Mouse (Mus musculus) midbrain, embryonic 16.5 days (tissue): Measurements from ENCODE around the gene Ntn5. TPM values are rescaled to one million over a fixed set of nuclear protein-coding genes. Genes with fewer than 3 reads are reported as not detected.

Source experiments
- ATAC-seq: fragments of 200-750 bp; cut with Nextera tagmentation; 2 replicates; pipeline ENCODE4 v1.8.0; 2017; ENCODE audit warnings: moderate TSS enrichment
- H3K27ac ChIP-seq: fragments of 300-500 bp; sonication (generic); 2 replicates; pipeline ENCODE4 v1.5.1; 2014; ENCODE audit warnings: mild to moderate bottlenecking, low read length, mixed read lengths
- H3K27me3 ChIP-seq: fragments of 300-500 bp; sonication (generic); 2 replicates; pipeline ENCODE4 v1.6.1; 2014; ENCODE audit warnings: low read depth, low read length, mixed read lengths; ENCODE audit not compliant: control insufficient read depth, insufficient read depth
- H3K36me3 ChIP-seq: fragments of 300-500 bp; sonication (generic); 2 replicates; pipeline ENCODE4 v1.6.1; 2014; ENCODE audit warnings: mild to moderate bottlenecking, low read length, moderate library complexity, mixed read lengths; ENCODE audit not compliant: control insufficient read depth, insufficient read depth
- H3K4me1 ChIP-seq: fragments of 300-500 bp; sonication (generic); 2 replicates; pipeline ENCODE4 v1.6.1; 2014; ENCODE audit warnings: mild to moderate bottlenecking, low read length, mixed read lengths; ENCODE audit not compliant: control insufficient read depth, insufficient read depth
- H3K4me2 ChIP-seq: fragments of 300-500 bp; sonication (generic); 2 replicates; pipeline ENCODE4 v1.6.1; 2014; ENCODE audit warnings: mild to moderate bottlenecking, low read length, mixed read lengths
- H3K4me3 ChIP-seq: fragments of 300-500 bp; sonication (generic); 2 replicates; pipeline ENCODE4 v1.5.1; 2014; ENCODE audit warnings: low read depth, mild to moderate bottlenecking, low read length, moderate library complexity, mixed read lengths
- H3K9ac ChIP-seq: fragments of 300-500 bp; sonication (generic); 2 replicates; pipeline ENCODE4 v1.6.1; 2014; ENCODE audit warnings: low read depth, low read length, mixed read lengths
- H3K9me3 ChIP-seq: fragments of 300-500 bp; sonication (generic); replicated peaks from 2 replicates; pipeline ENCODE4 v1.6.1; 2014; ENCODE audit warnings: mild to moderate bottlenecking, low read length, mixed read lengths; ENCODE audit not compliant: control insufficient read depth, poor library complexity, severe bottlenecking
- WGBS: fragments of 180-500 bp; shearing (Covaris S2); extraction: QIAGEN DNeasy Blood & Tissue Kit; methylation state at CpG from one replicate; pipeline ENCODE4 v1.1.7; 2014; 5-methylcytosine and 5-hydroxymethylcytosine counted together
- polyA plus RNA-seq: library from polyadenylated mRNA; unstranded; fragments of >200 nt; fragmentation: Nextera tagmentation; extraction: Ambion mirVana; gene quantifications from 2 replicates; pipeline ENCODE4 v1.2.1, GENCODE M21; 2015

Gene Ntn5
- polyA plus RNA-seq, 1 experiment from 2014 or later, result 0.23 TPM

DNA sequence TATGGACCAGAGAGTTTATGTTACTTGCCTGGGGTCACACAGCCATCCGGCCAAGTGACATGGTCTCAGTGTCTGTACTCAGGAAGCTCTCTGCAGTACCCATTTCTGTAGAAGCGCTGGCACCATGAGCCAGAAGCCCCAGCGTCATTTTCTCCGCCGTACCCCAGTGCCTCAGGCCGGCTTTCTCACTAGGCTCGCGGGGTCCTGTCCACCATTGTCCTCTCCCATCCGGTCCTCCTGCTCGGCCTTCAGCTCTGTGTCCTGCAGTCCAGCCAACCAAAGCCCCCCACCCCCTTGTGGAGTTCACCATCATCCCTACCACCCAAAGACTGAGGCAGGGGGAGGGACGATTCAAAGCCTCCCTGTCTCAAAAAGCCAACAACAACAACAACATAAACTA lies 17.8 kb downstream of the Ntn5 start:
- no peaks in the 10 kb centered on the region for H3K9me3 ChIP-seq
- H3K27ac ChIP-seq, result no peak overlapping the region
- peaks cover 3% of the 10 kb centered on the region; the same call in 1 of the 2 replicates for H3K27me3 ChIP-seq
- H3K4me1 ChIP-seq, result peaks cover 50% of the 10 kb centered on the region
- H3K36me3 ChIP-seq, result no peaks in the 10 kb centered on the region
- H3K4me3 ChIP-seq, result no peak overlapping the region; the same call in 1 of the 2 replicates
- no peak overlapping the region for H3K9ac ChIP-seq
- 83% methylated on average over 11 of the region's 11 CpGs for WGBS
- ATAC-seq, result no peak
- H3K4me2 ChIP-seq, result peak overlapping the region; percentile 81

DNA sequence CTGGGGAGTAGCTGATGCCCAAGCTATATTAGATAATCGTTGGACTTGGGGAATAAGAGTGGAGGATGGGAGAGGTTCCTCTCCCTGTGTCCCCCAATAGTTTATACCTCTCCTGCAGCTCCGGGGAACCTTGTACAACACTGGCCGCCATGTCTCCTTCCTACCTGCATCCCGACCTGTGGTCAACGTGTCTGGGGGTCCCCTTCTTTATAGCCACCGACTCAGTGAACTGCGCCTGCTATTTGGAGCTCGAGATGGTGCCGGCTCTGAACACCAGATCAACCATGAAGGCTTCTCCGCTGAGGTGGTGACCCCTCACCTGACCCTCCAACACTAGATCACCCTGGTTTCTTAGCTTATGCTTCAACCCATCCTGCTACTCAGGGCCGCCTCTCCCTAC lies 18.5 kb downstream of the Ntn5 start:
- Histone ChIP-seq H3K4me3 (no peak overlapping the region), H3K27me3 (peaks cover 3% of the 10 kb centered on the region; the same call in 1 of the 2 replicates), H3K36me3 (no peaks in the 10 kb centered on the region), H3K27ac (no peak overlapping the region), H3K4me1 (peaks cover 55% of the 10 kb centered on the region), H3K9me3 (no peaks in the 10 kb centered on the region), H3K4me2 (no peak overlapping the region; the same call in 1 of the 2 replicates), H3K9ac (no peak overlapping the region; the same call in 1 of the 2 replicates)
- ATAC-seq, result no peak
- 94% methylated on average over 11 of the region's 11 CpGs for WGBS

DNA sequence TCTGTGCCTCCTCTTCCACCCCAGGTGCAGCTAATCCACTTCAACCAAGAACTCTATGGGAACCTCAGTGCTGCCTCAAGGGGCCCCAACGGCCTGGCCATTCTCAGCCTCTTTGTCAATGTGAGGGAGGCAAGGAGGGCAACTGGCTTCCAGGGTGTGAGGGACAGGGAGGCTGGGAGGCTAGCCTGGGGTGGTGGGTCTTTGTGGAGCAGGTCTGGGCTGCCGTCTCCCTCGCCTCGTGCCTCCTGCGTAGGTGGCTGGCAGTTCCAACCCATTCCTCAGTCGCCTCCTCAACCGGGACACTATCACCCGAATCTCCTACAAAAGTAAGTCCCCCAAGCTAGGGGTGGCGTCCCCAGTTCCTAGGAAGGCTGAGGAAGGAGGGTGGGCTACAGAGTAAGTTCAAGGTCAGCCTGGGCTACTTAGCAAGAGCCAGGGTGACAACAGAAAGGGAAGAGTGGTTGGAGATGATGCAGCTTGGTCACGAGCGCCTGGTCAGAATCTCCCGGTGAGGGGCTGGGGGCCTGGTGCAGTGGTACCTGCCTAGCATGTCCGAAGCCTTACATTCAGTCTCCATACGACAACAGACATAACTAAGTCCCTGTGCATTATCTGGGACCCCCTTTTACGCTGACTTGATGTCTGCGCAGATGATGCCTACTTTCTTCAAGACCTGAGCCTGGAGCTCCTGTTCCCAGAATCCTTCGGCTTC lies 19.1 kb downstream of the Ntn5 start:
- Histone ChIP-seq H3K27me3 (peaks cover 3% of the 10 kb centered on the region; the same call in 1 of the 2 replicates), H3K4me3 (peak overlapping the region; percentile 62), H3K9ac (peak overlapping the region; percentile 62), H3K4me2 (peak overlapping the region; percentile 98), H3K9me3 (no peaks in the 10 kb centered on the region), H3K36me3 (no peaks in the 10 kb centered on the region), H3K27ac (peak overlapping the region; percentile 86), H3K4me1 (peaks cover 61% of the 10 kb centered on the region)
- ATAC-seq, result no peak
- 90% methylated on average over 17 of the region's 17 CpGs for WGBS

DNA sequence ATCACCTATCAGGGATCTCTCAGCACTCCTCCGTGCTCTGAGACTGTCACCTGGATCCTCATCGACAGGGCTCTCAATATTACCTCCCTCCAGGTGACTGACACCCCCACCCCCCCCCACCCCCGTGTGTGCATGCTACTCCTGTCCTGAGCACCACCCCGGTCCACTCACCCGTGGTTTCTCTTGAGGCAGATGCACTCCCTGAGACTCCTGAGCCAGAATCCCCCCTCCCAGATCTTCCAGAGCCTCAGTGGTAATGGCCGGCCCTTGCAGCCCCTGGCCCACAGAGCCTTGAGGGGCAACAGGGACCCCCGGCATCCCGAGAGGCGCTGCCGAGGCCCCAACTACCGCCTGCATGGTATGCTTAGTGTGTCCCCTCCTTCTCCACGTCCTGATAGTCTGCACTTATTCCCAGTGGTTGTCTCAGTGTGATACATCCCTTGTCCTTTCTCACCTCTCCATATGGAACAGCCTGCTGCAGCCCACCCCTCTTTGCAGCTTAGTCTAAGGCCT lies 19.8 kb downstream of the Ntn5 start:
- Histone ChIP-seq H3K9ac (peak overlapping the region; percentile 62), H3K4me3 (peak overlapping the region; percentile 62), H3K9me3 (no peaks in the 10 kb centered on the region), H3K4me2 (peak overlapping the region; percentile 98), H3K4me1 (peaks cover 63% of the 10 kb centered on the region), H3K36me3 (no peaks in the 10 kb centered on the region), H3K27me3 (0 out of 2 replicates have a peak, but pooled peaks cover under 1% of the 10 kb centered on the region), H3K27ac (peak overlapping the region; percentile 86)
- ATAC-seq, result no peak; the same call in 1 of the 2 replicates
- 30% methylated on average over 12 of the region's 12 CpGs for WGBS

DNA sequence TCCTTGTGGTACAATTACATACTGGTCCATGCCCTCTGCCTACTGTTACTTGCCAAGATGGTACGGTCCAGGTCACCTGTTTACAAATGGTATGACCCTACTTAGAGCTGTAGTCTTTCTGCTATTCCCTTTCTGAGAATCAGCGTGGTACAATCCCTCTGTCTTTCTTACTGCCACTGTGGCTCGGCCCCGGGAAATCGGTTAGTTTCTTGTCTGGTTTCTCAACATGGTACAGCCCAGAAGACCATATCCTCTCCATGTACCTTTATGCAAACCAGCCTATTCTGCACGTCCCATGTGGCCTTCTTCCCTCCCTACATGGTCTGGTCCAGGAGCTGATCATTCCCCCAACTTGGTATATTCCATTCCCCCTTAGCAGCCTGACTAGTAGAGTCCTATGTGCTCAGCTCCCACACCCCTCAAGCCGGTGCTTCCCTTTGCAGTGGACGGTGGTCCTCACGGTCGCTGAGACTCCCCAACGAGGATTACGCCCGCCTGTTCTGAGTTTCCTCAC lies 20.3 kb downstream of the Ntn5 start:
- WGBS, result under 1% methylated on average over 13 of the region's 13 CpGs
- Histone ChIP-seq H3K36me3 (no peaks in the 10 kb centered on the region), H3K4me1 (peaks cover 67% of the 10 kb centered on the region), H3K4me2 (peak overlapping the region; percentile 98), H3K27ac (peak overlapping the region; percentile 86), H3K27me3 (no peaks in the 10 kb centered on the region), H3K9ac (peak overlapping the region; percentile 62), H3K9me3 (no peaks in the 10 kb centered on the region), H3K4me3 (peak overlapping the region; percentile 62)
- peak; percentile 61 for ATAC-seq

DNA sequence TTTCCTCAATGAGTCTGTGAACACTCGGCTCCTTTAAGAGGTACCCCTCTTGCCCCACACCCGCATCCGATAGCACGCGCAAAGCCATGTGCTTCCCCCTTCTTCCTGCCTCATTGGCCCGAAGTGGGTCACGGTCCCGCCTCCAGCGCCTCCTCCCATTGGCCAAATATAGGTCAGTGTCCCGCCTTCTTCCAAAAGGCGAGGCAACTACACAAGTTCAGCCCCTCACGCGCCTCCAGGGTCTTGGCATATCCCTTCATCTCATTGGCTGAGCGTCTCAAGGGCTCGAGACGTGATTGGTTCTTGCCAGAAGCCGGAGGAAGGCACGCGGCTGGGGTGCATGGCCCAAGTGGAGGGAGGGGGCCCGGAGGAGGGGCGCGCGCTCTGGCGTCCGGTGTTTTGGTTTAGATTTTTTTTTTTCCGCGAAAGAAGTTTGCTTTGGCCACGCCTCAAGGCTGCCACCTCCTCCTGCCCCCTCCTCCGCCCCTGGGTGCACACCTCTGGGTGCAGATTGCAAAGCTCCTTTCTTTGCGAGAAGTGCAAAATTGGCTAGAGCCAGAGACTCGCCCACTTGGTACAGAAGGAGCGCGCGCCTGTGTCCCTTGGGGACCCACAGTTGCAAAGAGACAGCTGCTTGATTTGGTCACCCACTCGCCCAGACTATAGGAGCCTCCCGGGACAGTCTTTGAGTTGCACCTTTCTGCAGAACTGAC lies 21.1 kb downstream of the Ntn5 start, which contains the start of gene Dbp:
Dbp (plus strand) TSS at position 359 of the 713 bp plus-strand sequence.
- Histone ChIP-seq H3K27ac (peak within 1 kb of the TSS; percentile 86), H3K4me3 (peak within 1 kb of the TSS; percentile 62), H3K4me2 (peak within 1 kb of the TSS; percentile 98), H3K36me3 (peaks cover under 1% of the 10 kb centered on the region; the same call in 1 of the 2 replicates), H3K9me3 (no peaks in the 10 kb centered on the region), H3K4me1 (peaks cover 72% of the 10 kb centered on the region), H3K9ac (peak within 1 kb of the TSS; percentile 84), H3K27me3 (no peaks in the 10 kb centered on the region)
- peak; percentile 82 for ATAC-seq
- 0% methylated on average over 36 of the region's 36 CpGs for WGBS

DNA sequence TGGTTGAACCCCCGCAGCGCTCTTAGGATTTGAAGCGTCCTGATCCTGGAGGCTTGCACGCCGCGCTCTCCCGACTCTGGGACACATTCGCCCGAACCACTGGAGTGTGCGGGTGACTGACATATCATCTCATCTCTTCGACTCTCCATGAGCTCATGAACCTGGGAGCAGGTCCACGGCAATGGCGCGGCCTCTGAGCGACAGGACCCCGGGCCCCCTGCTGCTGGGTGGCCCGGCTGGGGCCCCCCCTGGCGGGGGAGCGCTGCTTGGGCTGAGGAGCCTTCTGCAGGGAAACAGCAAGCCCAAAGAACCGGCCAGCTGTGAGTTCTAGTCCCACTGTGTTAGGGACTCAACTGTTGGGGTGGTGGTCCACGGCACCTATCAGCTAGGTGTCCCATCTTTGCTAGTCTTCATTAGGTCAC lies 21.6 kb downstream of the Ntn5 start:
- H3K9ac ChIP-seq, result peak overlapping the region; percentile 84
- H3K4me3 ChIP-seq, result peak overlapping the region; percentile 62
- no peak for ATAC-seq
- no peaks in the 10 kb centered on the region for H3K27me3 ChIP-seq
- H3K27ac ChIP-seq, result peak overlapping the region; percentile 67
- peak overlapping the region; percentile 98 for H3K4me2 ChIP-seq
- H3K4me1 ChIP-seq, result peaks cover 76% of the 10 kb centered on the region
- H3K36me3 ChIP-seq, result peaks cover 4% of the 10 kb centered on the region; the same call in 1 of the 2 replicates
- 0% methylated on average over 21 of the region's 21 CpGs for WGBS
- no peaks in the 10 kb centered on the region for H3K9me3 ChIP-seq

DNA sequence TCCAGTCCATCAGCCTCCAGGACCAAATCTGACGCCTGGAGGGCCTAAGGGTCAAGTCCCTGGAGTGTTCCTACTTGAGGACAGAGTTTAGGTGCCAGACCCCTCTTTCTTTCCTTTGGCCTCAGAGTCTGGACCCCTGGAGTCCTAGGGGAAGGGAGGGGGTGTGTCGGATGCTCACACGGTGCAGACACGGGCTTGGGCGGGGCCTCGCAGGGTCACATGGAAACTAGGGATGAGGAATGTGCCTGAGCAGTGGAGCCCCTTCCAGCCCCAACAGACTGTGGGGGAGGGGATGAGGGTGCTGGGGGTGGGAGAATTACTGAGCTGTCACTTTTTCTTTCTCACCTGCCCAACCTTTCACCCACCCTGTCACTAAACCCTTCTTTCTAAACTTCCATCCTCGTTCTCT lies 22.1 kb downstream of the Ntn5 start:
- WGBS, result 0% methylated on average over 7 of the region's 7 CpGs
- Histone ChIP-seq H3K9me3 (no peaks in the 10 kb centered on the region), H3K27ac (no peak overlapping the region), H3K36me3 (peaks cover 8% of the 10 kb centered on the region), H3K9ac (peak overlapping the region; percentile 84), H3K4me3 (peak overlapping the region; percentile 62), H3K4me1 (peaks cover 72% of the 10 kb centered on the region), H3K4me2 (peak overlapping the region; percentile 98), H3K27me3 (no peaks in the 10 kb centered on the region)
- no peak for ATAC-seq
